Mouse (Mus musculus): Measurements from ENCODE around the gene Ppm1l.
"Not testable (repeated sequence)": the region's sequence is repeated elsewhere in the genome, so short reads cannot be mapped to it uniquely, and the experiment has no call there.

Ppm1l gene

DNA sequence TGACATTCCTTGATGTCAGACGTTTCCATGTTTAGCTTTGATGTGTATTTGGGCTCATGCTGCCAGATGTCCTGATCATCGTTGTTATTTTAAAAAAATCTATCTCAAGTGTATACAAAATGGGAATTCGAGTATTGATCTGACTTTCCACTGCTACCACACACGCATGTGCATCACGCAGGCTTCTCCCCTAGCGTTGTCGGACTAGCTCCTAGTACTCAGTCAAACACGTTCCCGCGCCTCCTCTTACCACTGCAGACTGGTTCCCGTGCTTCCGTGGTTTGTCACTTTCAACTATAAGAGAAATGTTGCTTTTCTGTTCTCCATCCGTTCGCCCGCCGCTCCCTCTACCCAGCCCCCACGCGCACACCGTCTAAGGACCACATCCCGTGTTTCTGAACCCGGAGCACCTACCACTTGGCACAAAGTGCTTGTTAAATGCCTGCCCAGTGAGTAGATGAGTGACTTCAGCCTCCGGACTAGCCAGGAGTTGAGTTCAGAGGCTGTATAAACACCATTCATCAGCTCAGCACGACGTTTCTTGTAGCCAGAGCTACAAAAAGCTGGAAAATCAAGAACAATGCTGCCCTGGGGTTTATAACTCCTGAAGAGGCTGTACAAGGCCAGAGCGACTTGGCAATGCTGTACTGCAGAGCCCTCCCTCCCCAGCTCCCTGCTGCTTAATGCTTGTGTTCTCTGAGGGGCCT lies 219.4 kb downstream of the Ppm1l start:
- DNase-seq (ENCODE audit: low read depth, low spot score) = no peak

DNA sequence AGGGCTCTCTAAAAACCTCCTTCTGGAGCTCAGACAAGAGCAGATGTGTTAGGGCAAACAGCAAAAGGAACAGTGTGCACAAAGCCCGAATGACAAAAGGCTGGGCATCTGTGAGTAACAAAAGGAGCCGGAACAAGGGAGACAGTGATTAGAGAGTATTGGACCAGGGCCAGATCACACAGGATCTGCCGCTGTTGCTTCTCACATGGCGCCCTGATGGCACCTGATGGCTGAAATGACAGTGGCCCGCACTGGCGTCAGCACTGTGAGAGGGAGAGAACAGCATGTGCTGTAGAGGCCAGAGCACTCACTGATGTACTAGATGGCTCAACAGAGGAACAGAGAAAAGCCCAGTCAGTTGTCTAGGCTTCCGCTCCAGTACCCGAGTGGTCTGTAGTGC lies 226.3 kb downstream of the Ppm1l start:
- peak; percentile 27 for DNase-seq (ENCODE audit: low read depth, low spot score)

DNA sequence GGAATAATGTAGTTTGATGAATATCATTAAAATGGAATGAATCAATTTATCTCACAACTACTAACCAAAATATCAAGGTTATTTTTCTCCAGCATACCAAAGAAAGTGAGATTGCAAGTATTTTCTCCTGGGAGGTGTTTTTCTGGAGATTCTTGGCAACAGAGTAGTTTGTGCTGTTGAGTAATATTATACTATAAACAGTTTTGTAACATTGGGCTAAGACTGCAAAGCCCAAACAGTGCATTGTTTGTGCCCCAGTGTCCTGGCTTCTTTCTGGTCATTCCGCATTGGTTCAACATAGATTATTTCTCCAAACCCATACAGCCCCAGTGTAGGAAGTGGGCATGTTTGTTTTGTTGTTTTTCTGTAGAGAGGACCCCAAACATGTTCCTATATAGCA lies 227.1 kb downstream of the Ppm1l start:
- DNase-seq (ENCODE audit: low read depth, low spot score) = no peak

DNA sequence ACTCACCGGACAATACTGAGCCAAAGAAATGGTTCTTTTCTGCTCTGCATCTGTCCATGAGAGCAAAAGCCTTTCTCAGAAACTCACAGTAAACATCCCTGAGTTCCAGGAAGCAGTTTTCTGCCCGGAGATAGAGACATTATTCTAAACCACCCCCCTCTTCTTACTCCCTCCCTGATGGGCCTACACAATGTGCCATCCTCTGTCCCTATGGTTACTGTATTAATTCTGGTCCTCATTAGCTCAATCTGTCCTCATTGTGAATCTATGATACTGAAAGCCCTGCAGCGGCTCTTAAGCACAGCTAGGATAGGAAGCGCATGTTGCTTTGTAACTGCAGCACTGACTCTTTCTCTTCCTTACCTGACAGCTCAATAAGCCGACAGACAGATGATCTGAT lies 228.4 kb downstream of the Ppm1l start:
- DNase-seq (ENCODE audit: low read depth, low spot score) = no peak

DNA sequence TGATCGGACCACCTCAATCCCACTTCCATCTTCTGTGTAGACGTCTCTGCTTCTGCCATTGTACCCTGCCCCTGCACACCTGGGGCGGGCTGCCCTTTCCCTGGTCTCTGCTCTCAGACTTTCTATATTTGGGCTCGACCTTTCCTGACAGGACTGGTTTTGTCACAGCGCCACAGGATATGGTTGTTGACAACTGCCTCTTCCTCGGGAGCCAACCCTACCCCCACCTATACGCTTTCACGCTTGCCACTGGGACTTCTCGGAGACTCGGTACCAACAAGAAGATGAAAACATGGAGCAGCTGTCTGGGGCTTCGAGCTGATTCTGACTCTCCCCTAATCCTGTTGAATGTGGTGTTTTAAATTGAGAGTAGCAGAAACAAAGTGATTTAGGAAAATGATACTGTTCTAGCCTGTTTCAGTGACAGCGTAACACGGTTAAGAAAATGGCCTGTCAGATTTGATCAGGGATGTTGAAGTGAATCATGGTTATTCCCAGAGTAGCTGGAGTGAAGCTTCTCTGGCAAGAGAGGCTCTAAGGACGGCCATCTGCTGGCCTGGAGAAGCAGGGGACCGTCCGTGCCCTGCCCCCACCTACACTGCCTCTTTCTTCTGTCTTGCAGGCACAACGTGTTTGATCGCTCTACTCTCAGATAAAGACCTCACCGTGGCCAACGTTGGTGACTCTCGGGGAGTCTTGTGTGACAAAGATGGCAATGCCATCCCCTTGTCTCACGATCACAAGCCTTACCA lies 232.2 kb downstream of the Ppm1l start:
- DNase-seq (ENCODE audit: low read depth, low spot score) = no peak

DNA sequence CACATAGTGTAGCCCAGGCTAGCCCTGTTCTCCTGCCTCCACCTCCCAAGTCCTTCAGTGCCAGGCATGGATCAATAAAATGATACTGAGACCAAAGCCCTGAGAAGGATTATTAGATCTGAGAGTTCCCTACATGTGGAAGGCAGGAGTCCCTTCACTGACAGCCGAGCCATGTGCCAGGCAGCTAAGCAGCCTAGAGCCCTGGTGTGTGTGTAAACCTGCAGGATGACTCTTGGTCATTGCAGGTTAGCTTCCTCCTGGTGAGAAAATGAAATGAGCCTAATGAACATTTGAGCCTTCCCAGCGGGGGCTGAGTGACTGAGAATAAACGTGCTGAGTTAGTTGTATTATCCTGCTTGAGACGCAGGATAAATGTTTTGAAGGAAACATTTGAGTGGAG lies 232.9 kb downstream of the Ppm1l start:
- DNase-seq (ENCODE audit: low read depth, low spot score) = no peak

DNA sequence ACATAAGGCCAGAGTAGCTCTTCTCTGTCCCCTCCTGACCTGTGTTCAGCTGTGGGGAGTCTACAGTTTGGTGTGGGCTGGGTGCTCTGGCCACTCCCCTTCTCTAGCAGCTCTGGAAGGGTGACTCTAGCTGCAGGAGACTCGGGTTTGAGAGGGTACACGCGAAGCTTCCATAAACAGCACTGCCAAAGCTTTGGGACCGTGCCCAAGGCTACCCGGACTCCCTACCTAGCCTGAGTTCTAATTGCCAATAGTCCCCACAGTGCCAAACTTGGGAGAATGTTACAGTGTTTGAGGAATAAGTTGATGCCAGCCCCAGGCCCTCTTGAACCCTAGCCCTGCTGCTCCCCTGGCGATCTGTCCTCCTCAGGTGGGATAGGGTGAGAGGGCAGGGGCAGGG lies 238.8 kb downstream of the Ppm1l start:
- no peak for DNase-seq (ENCODE audit: low read depth, low spot score)

DNA sequence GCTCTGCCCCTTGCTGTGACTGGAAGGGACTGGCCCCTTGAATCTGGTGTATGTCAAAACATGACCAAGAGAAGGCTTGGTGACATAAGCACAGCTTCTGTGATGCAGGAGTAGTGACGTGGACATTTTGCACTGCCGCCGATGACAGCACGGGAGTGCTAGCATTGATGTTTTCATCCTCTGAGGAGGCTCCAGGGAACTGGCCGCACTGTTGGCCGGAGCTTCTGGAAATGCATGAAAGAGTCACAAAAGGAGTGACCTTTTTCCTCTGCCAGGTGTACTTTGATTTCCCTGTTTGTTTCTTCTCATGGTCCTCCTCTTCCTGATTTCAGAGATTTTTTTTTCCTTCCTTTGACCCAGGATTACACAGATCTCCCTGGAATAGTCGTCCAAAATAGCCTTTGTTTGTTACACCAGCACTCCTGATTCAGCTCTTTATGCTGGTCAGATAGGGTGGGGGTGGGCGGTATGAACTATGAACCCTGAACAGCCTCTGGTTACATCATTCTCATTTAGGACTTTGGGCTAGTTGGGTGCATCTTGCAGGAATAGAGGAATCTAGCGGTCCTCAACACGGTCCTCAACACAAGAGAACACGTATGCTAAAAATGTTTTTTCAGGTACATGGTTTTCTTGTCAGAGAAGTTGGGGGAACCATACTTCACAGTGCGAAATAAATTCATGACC lies 239.6 kb downstream of the Ppm1l start:
- DNase-seq (ENCODE audit: low read depth, low spot score) = no peak

DNA sequence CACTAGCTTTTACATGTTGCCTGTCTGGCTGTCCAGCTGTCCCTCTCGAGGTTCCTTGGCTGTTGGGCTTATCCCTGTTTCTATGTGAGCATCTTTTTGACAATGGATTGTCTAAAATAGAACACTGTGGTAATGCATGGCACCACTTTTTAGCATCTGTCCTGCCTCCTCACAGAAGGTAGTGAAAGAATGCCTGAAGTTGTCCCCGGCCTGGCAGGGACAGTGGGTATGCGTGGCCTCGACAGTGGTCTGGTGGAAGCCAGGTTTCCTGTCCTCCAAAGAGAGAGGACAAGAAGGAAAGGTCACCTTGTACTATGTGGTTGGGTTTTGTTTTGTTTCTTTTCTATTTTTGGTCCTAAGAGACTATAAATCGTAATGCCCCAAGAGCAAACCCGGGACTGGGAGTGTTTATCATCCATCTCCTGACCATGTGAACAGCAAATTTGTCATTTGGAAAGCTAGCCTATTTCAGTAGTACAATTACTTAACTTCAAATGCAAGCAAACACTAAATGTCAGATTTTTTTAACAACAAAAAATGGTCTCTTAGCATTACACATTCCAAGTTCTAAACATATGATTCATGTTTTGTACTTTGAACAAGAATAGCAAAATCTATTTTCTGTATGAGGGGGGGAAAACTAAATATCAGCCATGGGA lies 242.8 kb downstream of the Ppm1l start:
- DNase-seq (ENCODE audit: low read depth, low spot score) = no peak

DNA sequence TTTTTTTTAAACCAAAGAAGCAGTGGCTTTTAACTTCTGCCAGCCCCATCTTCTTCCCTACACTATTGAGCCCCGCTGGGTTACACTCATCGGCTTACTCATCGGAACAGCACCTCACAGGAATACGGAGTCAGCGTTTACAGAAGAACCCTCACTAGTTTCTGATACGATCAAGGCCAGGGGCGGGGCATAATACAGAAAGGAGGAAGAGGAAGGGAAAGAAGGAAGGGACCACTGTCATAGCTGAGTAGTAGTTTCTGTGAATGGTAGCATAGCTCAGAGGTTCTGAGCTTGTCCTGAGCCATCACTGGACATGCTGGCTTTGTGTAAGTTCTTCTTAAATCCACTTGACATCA lies 243.3 kb downstream of the Ppm1l start:
- DNase-seq (ENCODE audit: low read depth, low spot score) = no peak

DNA sequence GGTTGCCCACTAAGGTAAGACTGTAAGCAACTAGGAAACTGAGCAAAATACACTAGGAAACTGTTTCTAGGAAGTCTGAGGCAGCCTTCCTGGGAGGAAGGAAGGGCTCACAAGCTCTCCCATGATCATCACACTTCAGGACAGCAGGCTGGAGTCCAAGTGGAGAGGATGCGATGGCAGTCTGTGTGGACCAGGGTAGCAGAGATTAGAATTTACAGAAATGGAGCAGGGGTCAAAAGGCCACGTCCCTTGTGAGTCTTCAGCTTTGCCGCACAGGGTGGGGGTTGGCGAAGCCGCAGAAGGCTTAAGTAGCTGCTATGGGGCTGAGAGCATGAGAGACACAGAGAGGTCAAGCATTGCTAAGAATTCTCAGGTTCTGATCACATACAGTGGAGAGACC lies 245.0 kb downstream of the Ppm1l start:
- DNase-seq (ENCODE audit: low read depth, low spot score) = no peak

DNA sequence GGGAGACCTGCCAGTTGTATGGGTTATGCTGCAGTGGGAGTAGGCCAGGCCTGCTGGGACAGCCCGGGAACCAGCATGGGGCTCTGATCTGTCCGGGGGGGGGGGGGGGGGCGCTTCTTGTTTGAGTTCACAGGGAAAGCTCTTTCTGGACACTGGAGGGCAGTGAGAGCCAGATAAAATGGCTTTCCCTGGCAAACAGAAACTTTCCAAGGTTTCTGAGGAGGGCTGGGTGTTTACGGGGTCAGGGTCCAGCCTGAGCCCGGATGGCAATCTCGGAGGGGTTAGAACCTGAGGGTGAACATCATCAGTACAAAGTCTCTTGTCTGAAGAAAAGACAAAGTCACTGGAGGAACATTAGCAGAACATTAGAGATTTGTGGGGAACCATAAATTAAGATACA lies 246.7 kb downstream of the Ppm1l start:
- DNase-seq (ENCODE audit: low read depth, low spot score) = no peak

DNA sequence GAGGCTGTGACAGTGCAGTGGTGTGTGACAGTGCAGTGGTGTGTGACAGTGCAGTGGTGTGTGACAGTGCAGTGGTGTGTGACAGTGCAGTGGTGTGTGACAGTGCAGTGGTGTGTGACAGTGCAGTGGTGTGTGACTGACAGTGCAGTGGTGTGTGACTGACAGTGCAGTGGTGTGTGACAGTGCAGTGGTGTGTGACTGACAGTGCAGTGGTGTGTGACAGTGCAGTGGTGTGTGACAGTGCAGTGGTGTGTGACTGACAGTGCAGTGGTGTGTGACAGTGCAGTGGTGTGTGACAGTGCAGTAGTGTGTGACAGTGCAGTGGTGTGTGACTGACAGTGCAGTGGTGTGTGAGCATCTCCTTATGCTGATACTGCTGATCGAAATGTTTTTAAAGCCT lies 248.9 kb downstream of the Ppm1l start:
- not testable (repeated sequence) for DNase-seq (ENCODE audit: low read depth, low spot score)

DNA sequence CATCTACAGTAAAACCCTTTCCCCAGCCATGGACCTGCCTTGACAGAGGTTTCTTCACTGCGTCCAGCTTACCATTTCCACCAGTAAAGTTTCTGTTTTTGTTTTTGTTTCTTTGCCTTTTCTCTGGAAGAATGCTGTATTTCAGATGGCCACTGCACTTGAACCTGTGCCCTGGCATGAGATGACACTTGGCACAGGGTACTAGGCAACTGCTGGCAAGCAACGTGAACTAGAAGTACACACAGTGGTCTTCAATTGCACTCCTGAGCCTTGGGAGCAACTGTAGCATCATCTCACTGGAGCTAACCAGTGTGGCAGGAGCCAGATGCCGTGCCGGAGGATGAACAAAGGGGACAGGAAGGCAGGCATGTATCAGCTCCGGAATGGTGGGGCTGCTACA lies 255.9 kb downstream of the Ppm1l start:
- no peak for DNase-seq (ENCODE audit: low read depth, low spot score)

DNA sequence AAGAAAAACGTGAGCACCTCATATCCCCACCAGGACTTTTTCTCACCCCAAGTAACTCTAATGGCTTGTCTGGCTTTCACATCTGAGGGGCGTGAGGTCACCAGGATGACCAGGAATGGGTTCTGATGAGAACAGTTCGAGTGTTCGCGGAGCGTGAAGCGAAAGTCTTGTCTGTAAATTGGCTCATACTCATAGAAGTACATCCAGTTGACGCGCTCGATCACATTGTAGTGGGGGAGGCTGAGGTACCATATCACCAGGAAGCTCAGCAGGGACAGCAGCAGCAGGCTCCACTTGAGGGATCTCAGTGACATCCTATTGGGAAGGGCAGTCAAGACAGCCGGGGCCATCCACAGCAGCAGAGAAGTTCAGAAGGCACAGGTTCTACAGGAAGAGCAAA lies 258.9 kb downstream of the Ppm1l start:
- no peak for DNase-seq (ENCODE audit: low read depth, low spot score)

DNA sequence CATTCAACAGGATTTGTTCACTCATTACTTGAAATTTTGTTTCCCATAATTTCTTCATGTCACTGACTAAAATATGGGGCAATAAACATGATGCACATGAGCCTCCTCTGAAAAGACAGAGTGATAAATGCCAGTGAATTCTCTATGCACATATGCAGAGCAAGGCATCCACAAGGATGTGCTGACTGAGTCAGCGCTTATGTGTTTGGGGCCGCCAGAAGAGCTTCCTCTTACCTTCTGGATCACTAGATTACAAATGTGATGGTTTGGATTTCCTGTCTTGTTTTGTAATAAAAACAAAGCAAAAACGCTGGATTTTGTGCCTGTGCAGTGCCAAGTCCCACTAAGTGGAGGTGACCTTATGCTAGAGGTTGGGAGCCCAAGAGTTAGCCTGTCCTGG lies 260.1 kb downstream of the Ppm1l start:
- no peak for DNase-seq (ENCODE audit: low read depth, low spot score)

DNA sequence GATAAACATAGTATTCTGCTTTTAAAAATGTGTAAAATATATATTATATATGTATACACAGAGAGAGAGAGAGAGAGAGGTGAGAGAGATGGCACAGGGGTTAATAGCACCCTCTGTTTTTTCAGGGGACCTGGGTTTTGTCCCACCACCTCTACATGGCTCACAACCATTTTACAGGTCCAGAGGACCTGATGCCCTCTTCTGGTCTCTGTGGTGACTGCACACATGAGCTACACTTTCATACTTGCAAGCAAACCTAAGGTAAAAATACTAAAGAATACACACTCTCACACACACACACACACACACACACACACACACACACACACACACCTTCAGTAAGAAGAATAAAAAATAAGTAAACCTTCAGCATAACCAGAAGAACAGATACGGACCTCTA lies 262.1 kb downstream of the Ppm1l start:
- DNase-seq (ENCODE audit: low read depth, low spot score) = no peak

DNA sequence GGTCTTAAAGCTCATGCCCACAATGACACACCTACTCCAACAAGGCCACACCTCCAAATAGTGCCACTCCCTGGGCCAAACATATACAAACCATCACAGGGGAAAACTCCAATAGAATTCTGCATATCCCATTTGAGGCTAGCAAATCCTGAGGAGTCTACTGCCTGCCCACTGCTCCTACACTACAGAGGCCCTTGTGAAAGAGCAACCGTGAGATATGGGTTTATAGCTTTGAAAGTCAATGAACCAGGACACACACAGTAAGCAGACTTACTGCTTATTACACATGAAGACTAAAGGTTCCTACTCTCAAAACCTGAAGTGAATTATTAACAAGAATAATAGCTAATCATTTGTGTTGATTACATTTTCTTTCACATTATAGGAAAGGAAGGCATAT lies 267.1 kb downstream of the Ppm1l start:
- DNase-seq (ENCODE audit: low read depth, low spot score) = no peak

DNA sequence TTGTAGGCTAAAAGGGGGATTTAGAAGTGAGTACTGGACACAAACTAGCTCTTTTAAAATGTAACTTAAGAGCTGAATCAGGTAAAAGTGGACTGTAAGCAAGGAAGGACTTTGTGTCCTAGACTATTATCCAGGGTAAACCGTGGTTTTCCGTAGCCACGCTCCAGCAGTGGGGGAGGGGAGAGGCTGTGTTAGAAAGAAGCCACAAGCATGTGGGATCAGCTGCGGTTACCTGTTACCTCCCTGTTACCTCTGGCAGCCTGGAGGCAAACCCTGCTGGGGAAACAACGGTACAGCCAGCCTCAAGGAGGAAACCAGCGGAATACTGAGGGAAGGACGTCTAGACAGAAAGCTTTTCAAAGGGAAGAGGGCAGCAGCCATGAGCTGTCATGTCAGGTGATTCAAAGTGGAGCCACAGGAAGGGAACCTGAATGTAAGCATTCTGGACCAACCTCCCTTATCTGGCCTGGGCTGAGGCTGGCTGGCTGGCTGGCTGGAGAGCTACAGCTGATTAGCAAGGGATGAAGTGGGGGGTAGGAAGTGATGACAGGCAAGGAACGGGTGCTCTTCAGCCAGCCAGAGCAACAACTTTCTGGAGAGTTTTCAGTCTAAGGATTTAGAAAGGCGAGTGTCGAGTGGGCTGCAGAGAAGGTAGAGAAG lies 271.6 kb downstream of the Ppm1l start:
- DNase-seq (ENCODE audit: low read depth, low spot score) = no peak

DNA sequence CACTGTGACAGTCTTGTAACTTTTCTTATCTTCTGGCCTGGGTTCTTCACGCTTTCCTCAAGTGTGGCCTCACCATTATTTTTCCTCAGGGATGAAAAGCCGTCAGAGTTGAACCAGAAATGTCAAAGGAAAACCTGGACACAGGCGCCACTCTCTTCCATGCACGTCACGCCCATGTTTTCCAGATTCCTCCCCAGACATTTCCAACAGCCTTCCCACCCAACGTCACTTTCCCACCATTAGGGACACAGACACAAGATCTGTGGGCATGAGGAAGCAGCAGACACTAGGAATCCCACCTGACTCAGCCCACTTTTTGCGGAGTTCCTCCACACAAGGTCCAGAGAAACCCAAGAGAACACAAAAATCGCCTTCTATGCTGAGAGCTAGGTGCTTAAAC lies 276.8 kb downstream of the Ppm1l start:
- peak; percentile 37 for DNase-seq (ENCODE audit: low read depth, low spot score)

DNA sequence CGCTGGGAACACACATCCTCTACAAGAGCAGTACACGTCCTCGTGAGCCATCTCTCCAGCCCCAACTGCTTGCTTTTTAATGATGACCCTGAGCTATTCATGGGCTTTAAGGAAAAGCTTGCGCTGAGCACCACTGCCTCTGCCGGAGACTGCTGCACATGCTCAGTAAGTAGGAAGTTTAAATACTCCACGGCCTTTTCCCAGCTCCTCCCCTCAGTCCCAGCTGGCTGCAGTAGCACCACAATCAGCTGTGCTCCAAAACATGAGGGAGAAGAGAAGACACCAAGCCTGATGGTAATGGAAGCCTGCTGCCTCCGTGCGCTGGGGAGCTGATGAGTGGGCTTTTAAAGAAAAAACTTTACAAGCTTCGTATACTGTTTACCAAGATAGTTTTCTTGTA lies 277.4 kb downstream of the Ppm1l start:
- DNase-seq (ENCODE audit: low read depth, low spot score) = peak; percentile 82

DNA sequence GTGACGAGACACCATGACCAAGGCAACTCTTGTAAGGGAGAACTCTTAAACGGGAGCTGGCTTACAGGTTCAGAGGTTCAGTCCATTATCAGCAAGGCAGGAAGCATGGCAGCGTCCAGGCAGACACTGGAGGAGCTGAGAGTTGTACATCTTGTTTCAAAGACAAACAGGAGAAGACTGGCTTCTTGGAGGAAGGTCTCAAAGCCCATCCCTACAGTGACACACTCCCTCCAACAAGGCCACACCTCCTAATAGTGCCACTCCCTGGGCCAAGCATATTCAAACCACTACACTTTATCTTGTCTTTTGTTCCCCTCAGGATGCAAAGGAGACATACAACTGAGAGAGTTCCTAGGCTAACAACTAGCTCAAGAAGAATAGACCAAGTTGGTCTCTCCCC lies 279.5 kb downstream of the Ppm1l start:
- peak; percentile 74 for DNase-seq (ENCODE audit: low read depth, low spot score)

Measured in ES-CJ7 (cell line).